Mouse (Mus musculus): Measurements from ENCODE around the gene Napsa.

DNA sequence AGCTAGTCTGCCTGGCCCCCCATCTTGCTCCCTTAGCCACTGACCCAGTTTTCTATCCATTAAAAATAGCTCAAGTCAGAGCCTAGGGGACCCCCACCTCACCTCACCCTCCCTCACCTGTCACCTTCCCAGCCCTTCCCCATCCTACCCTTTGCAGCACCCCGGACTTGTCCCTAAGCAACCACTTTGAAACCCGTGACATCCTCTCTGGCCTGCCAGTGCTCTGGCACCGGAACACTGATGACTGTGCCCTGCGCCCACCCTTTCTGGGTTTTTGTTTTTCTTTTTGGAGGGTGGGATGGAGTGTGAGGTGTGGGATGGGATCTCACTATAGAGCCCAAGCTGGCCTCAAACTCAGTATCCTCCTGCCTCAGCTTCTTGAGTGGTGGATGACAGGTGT is 25.5 kb downstream of the Napsa start:
- TF ChIP-seq CTCF (IDR thresholded peaks at IDR 0.05; ENCODE audit: insufficient read depth, low read depth, low read length) = no peak
- TF ChIP-seq POLR2A (IDR thresholded peaks at IDR 0.05; ENCODE audit: insufficient read depth, low read depth, low read length) = no peak
